Mouse (Mus musculus) MEL (cell line): ENCODE data around the gene Kcnj2. TPM values are rescaled to one million over a fixed set of nuclear protein-coding genes. Genes with fewer than 3 reads are reported as not detected.

Experiments
- DNase-seq: peaks from one replicate; pipeline ENCODE4 v3.0.0; 2011; ENCODE audit warnings: low read depth, low spot score
- H3K27ac ChIP-seq: 2 replicates; pipeline ENCODE4 v1.5.1; 2012; ENCODE audit warnings: low read depth, mild to moderate bottlenecking, control low read depth, low read length, moderate library complexity; ENCODE audit not compliant: control insufficient read depth
- H3K27me3 ChIP-seq, 2 experiments: fragments of 150-350 bp in 1 of 2; sonication (generic) in 1 of 2; 2 replicates each; pipeline ENCODE4 v1.6.1; 2012; ENCODE audit warnings: low read length in 2 of 2, mild to moderate bottlenecking in 2 of 2, improper control_type of control experiment in 1 of 2, moderate library complexity in 1 of 2; ENCODE audit not compliant: insufficient read depth in 2 of 2, control insufficient read depth in 1 of 2
- H3K36me3 ChIP-seq, 2 experiments: 2 replicates each; pipeline ENCODE4 v1.6.1; 2012 to 2014; ENCODE audit warnings: low read length in 2 of 2, improper control_type of control experiment in 1 of 2, inconsistent platforms in 1 of 2, mild to moderate bottlenecking in 1 of 2; ENCODE audit not compliant: insufficient read depth in 2 of 2, control insufficient read depth in 1 of 2
- H3K4me1 ChIP-seq, 2 experiments: fragments of 150-350 bp in 1 of 2; sonication (generic) in 1 of 2; 2 replicates each; pipeline ENCODE4 v1.6.1; 2012; ENCODE audit warnings: low read length in 2 of 2, improper control_type of control experiment in 1 of 2, mild to moderate bottlenecking in 1 of 2; ENCODE audit not compliant: insufficient read depth in 2 of 2, control insufficient read depth in 1 of 2
- H3K4me3 ChIP-seq, 2 experiments: fragments of 150-350 bp in 1 of 2; sonication (generic) in 1 of 2; 2 replicates each; pipeline ENCODE4 v1.5.1; 2012; ENCODE audit warnings: low read depth in 2 of 2, low read length in 2 of 2, mild to moderate bottlenecking in 2 of 2, moderate library complexity in 2 of 2, control low read depth in 1 of 2, improper control_type of control experiment in 1 of 2; ENCODE audit not compliant: control insufficient read depth in 1 of 2, insufficient read depth in 1 of 2
- H3K79me2 ChIP-seq: 2 replicates; pipeline ENCODE4 v1.6.1; 2012; ENCODE audit warnings: mild to moderate bottlenecking, low read length, moderate library complexity; ENCODE audit not compliant: control insufficient read depth, poor library complexity, insufficient read depth
- H3K9ac ChIP-seq: 2 replicates; pipeline ENCODE4 v1.6.1; 2012; ENCODE audit warnings: low read depth, mild to moderate bottlenecking, control low read depth, low read length, moderate library complexity; ENCODE audit not compliant: control insufficient read depth, poor library complexity, severe bottlenecking
- H3K9me3 ChIP-seq: fragments of 150-350 bp; sonication (generic); replicated peaks from 2 replicates; pipeline ENCODE4 v1.6.1; 2012; ENCODE audit warnings: mild to moderate bottlenecking, low read length, improper control_type of control experiment, moderate library complexity; ENCODE audit not compliant: insufficient read depth
- BHLHE40 ChIP-seq: IDR thresholded peaks from 2 replicates; pipeline ENCODE4 v1.6.1; 2012; ENCODE audit warnings: low read depth, mild to moderate bottlenecking, inconsistent platforms, low read length, improper control_type of control experiment, borderline replicate concordance
- CHD2 ChIP-seq: IDR thresholded peaks from 2 replicates; pipeline ENCODE4 v1.6.1; 2011; ENCODE audit warnings: low read length, improper control_type of control experiment
- CTCF ChIP-seq, 3 experiments: IDR thresholded peaks in 2 of 3; conservative IDR thresholded peaks in 1 of 3; 2 replicates each; pipeline ENCODE4 v1.5.1; 2011 to 2012; ENCODE audit warnings: low read length in 3 of 3, low read depth in 2 of 3, mild to moderate bottlenecking in 2 of 3, improper control_type of control experiment in 1 of 3, inconsistent platforms in 1 of 3, mixed read lengths in 1 of 3, moderate library complexity in 1 of 3; ENCODE audit not compliant: control insufficient read depth in 1 of 3, insufficient read depth in 1 of 3, poor library complexity in 1 of 3, severe bottlenecking in 1 of 3
- E2F4 ChIP-seq: IDR thresholded peaks from 2 replicates; pipeline ENCODE4 v1.6.1; 2011; ENCODE audit warnings: low read depth, low read length, improper control_type of control experiment, borderline replicate concordance
- ETS1 ChIP-seq: IDR thresholded peaks from 2 replicates; pipeline ENCODE4 v1.6.1; 2012; ENCODE audit warnings: low read depth, mild to moderate bottlenecking, inconsistent platforms, low read length, improper control_type of control experiment, moderate library complexity
- GABPA ChIP-seq: IDR thresholded peaks from 2 replicates; pipeline ENCODE4 v1.6.1; 2012; ENCODE audit warnings: low read depth, mild to moderate bottlenecking, inconsistent platforms, low read length, improper control_type of control experiment, moderate library complexity
- GATA1 ChIP-seq: IDR thresholded peaks from 2 replicates; pipeline ENCODE4 v1.6.1; 2011; ENCODE audit warnings: low read depth, low read length, improper control_type of control experiment
- MAX ChIP-seq: IDR thresholded peaks from 2 replicates; pipeline ENCODE4 v1.6.1; 2011; ENCODE audit warnings: low read length, improper control_type of control experiment
- MYC ChIP-seq: IDR thresholded peaks from 2 replicates; pipeline ENCODE4 v1.6.1; 2011; ENCODE audit warnings: low read depth, mild to moderate bottlenecking, low read length, improper control_type of control experiment, moderate library complexity
- NELFE ChIP-seq: IDR thresholded peaks from 2 replicates; pipeline ENCODE4 v1.6.1; 2011; ENCODE audit warnings: low read depth, low read length, improper control_type of control experiment
- POLR2AphosphoS5 ChIP-seq: IDR thresholded peaks from 2 replicates; pipeline ENCODE4 v1.6.1; 2012; ENCODE audit warnings: low read depth, borderline replicate concordance, mild to moderate bottlenecking, inconsistent platforms, low read length, moderate library complexity, mixed read lengths
- RCOR1 ChIP-seq: IDR thresholded peaks from 2 replicates; pipeline ENCODE4 v1.6.1; 2012; ENCODE audit warnings: low read depth, mild to moderate bottlenecking, inconsistent platforms, low read length, improper control_type of control experiment
- SMC3 ChIP-seq: IDR thresholded peaks from 2 replicates; pipeline ENCODE4 v1.6.1; 2011; ENCODE audit warnings: low read depth, low read length, improper control_type of control experiment
- TBP ChIP-seq: IDR thresholded peaks from 2 replicates; pipeline ENCODE4 v1.8.0; 2011; ENCODE audit warnings: low read depth, low read length, improper control_type of control experiment
- TCF12 ChIP-seq: IDR thresholded peaks from 2 replicates; pipeline ENCODE4 v1.6.1; 2014; ENCODE audit warnings: low read depth, mild to moderate bottlenecking, inconsistent platforms, low read length, improper control_type of control experiment, moderate library complexity
- UBTF ChIP-seq: IDR thresholded peaks from 2 replicates; pipeline ENCODE4 v1.6.1; 2012; ENCODE audit warnings: low read depth, mild to moderate bottlenecking, inconsistent platforms, low read length, improper control_type of control experiment, moderate library complexity, borderline replicate concordance; ENCODE audit not compliant: insufficient read depth
- USF1 ChIP-seq: IDR thresholded peaks from 2 replicates; pipeline ENCODE4 v1.6.1; 2014; ENCODE audit warnings: low read depth, mild to moderate bottlenecking, inconsistent platforms, low read length, improper control_type of control experiment, moderate library complexity
- ZKSCAN1 ChIP-seq: IDR thresholded peaks from 2 replicates; pipeline ENCODE4 v1.6.1; 2012; ENCODE audit warnings: low read depth, mild to moderate bottlenecking, inconsistent platforms, low read length, improper control_type of control experiment, moderate library complexity
- polyA plus RNA-seq, 2 experiments: library from polyadenylated mRNA; stranded (reverse) in 1 of 2; unstranded in 1 of 2; fragments of >175 nt in 1 of 2; fragments of >200 nt in 1 of 2; gene quantifications; 2 replicates each; pipeline versions ENCODE4 v1.2.1 to v1.2.4; 2012; ENCODE audit warnings: low replicate concordance in 2 of 2, low read depth in 1 of 2; ENCODE audit not compliant: insufficient read length in 2 of 2, insufficient read depth in 1 of 2, missing spikeins in 1 of 2
- total RNA-seq: library from RNA; depleted of rRNA; stranded (reverse); fragments of 300-350 nt; gene quantifications from 2 replicates; pipeline ENCODE4 v1.2.3, GENCODE M21; 2012

The Kcnj2 gene
- total and polyA plus RNA-seq, 3 experiments: not detected

DNA sequence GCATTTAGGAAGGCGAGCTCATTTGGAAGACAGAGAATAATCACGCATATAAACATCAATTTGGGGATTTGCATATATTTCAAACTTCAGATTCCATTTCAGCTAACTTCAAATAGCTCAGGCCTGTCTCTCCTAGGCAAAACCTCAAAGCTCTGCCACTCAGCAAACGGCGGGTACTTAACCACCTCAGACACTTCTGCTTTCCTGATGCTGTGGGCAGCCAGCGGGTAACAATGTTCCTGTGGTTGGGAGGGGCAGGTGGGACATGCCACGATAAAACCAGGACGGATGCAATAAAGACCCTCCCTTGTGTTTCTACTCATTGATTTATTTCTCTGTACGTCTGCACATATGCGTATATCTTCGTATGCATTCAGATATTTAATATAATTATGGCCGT is 12.1 kb downstream of the Kcnj2 start:
- no peaks in the 10 kb centered on the region for H3K36me3 ChIP-seq
- TF ChIP-seq TBP (no peak), MYC (no peak), ZKSCAN1 (no peak), MAX (no peak), USF1 (no peak), E2F4 (no peak), UBTF (no peak)
- H3K79me2 ChIP-seq: no peaks in the 10 kb centered on the region
- H3K9me3 ChIP-seq: no peaks in the 10 kb centered on the region; the same call in 1 of the 2 replicates
- H3K9ac ChIP-seq: no peak overlapping the region
- no peak for DNase-seq
- H3K4me1 ChIP-seq: no peaks in the 10 kb centered on the region
- no peak overlapping the region for H3K4me3 ChIP-seq
- no peak overlapping the region for H3K27ac ChIP-seq
- no peaks in the 10 kb centered on the region for H3K27me3 ChIP-seq

DNA sequence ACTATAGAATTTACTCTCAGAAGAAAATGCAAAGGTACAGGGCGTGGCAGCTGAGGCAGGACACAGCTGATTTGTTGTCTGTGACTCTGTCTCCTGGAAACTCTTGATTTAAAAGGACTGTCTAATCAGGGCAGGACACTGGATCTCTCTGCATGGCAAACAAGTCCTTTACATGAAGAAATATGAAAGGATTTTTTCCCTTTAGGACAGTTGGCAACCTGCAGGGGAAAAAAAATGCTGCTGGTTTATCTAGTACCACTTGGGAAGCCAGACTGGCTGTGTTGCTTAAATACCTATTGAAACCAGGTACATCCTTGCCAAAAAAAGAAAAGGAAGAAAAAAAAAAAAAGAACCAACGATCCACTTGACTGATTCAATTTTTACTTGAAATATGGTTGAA is 17.0 kb downstream of the Kcnj2 start:
- Histone ChIP-seq H3K4me1 (no peaks in the 10 kb centered on the region), H3K4me3 (no peak overlapping the region), H3K27me3 (no peaks in the 10 kb centered on the region), H3K27ac (no peak overlapping the region), H3K9ac (no peak overlapping the region), H3K79me2 (no peaks in the 10 kb centered on the region), H3K36me3 (no peaks in the 10 kb centered on the region), H3K9me3 (no peaks in the 10 kb centered on the region; the same call in 1 of the 2 replicates)
- TF ChIP-seq GABPA: no peak
- no peak for TF ChIP-seq TCF12
- no peak for DNase-seq

DNA sequence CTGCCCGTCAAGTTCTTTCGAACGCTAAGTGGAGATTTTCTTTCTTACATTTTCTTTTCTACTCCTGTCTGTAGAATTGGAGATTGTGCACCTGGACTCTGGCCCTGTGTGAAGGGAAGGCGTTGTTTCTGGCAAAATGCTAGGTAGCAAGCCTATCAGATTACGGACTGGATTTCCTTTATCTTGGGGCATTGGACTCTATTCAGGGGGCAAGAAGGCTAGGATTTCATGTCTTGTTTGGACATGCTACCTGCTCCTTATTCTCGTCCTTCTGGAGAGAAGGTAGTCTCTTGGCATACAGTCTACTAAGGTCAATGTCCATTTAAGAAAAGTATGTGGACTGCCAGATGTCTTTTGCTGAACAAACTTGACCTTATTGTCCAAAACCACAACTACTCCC is 21.0 kb downstream of the Kcnj2 start:
- Histone ChIP-seq H3K9me3 (no peaks in the 10 kb centered on the region), H3K79me2 (no peaks in the 10 kb centered on the region), H3K27ac (no peak overlapping the region), H3K4me3 (no peak overlapping the region), H3K27me3 (no peaks in the 10 kb centered on the region), H3K9ac (no peak overlapping the region), H3K4me1 (no peaks in the 10 kb centered on the region), H3K36me3 (no peaks in the 10 kb centered on the region)
- no peak for DNase-seq
- no peak for TF ChIP-seq CHD2
- TF ChIP-seq RCOR1: no peak
- no peak for TF ChIP-seq ETS1
- no peak for TF ChIP-seq GATA1
- no peak for TF ChIP-seq NELFE
- no peak for TF ChIP-seq SMC3
- TF ChIP-seq BHLHE40: no peak
- TF ChIP-seq UBTF: no peak
- no peak for TF ChIP-seq POLR2AphosphoS5
- no peak for TF ChIP-seq CTCF (IDR thresholded peaks at IDR 0.05 in 2 of 3, conservative IDR thresholded peaks at IDR 0.05 in 1 of 3; ENCODE audit: control insufficient read depth in 1 of 3, insufficient read depth in 1 of 3, low read depth in 2 of 3, low read length in 3 of 3, poor library complexity in 1 of 3, severe bottlenecking in 1 of 3)
- TF ChIP-seq USF1: no peak
